Mouse (Mus musculus) lung, adult 18-20 months (tissue): Measurements from ENCODE around the gene Mymk.

ENCODE experiments used
- DNase-seq, 2 experiments: peaks; one replicate each; pipeline ENCODE4 v3.0.0; 2022; ENCODE audit warnings: mixed read lengths in 2 of 2

Mymk gene

DNA sequence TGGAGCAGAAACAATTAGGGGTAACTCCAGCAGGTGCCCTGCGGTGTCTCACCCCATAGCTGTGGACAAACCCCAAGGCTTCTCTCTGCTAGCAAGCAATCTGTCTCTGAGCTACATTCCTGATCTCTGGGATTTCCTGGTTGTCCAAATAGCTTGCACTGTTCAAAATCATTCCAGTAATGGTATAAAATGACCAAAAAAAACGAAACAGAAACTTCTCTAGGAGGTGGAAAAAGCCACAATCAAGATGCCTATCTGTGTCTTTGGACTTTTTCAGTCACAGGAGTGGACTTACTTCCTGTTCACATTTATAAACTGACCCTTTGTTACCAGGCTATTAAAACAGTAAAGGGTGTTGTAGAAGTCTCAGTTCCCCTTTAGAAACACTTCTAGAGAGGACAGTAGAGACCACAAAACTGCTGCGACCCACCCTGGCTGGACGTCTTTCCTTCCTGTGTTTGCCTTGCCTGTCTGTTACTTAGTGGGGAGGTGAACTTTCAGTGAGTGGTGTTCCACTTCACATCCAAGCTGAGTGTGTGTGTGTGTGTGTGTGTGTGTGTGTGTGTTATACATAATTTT is 43.5 kb downstream of the Mymk start:
- peak in 1 of 2 experiments; percentile 36 for DNase-seq

DNA sequence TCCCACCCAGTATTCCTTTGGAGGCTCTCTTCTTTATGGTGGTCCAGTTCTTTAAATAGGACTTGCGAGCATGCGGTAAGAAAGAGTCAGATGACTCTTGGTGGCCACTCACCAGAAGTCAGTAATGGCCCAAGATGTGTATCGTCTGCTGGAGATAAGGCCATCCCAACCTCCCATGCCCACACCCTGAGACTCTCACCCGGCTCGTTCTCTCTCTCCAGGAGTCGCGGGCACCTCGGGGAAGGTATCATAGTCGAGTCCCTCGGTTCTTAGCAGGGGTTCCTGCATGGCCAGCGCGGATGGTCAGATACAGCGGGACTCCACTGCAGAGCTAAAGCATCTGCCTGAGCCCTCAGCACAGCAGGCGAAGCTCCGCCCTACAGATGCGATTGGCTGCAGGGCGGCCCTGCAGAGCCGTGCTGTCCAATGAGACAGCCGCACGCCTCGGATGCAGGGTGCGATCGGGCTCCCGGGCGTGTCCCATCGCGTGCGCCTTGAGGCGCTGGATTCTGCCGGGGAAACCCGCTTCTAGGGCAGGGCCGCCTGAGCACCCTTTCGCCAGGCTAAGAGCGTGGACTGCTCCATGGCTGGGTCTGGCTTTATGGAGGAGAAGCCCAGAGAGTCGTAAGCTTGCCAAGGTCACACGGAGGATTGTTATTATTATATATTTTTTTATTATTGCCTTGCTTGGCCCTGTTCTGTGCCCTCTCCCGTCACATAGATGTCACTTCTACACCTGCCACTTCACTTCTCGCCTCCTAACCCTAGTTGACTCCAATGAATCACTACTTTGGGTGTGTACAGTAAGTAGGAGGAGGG is 44.2 kb downstream of the Mymk start, which contains the start of gene Slc2a6:
Gene Slc2a6, minus strand, starts transcription at position 381 of the 819 bp plus-strand sequence.
- peak; percentile 88 to 90 for DNase-seq

GRCm38 (mm10) chr2:27026857-27027617 is 44.9 kb downstream of the Mymk start:
- DNase-seq = no peak

DNA sequence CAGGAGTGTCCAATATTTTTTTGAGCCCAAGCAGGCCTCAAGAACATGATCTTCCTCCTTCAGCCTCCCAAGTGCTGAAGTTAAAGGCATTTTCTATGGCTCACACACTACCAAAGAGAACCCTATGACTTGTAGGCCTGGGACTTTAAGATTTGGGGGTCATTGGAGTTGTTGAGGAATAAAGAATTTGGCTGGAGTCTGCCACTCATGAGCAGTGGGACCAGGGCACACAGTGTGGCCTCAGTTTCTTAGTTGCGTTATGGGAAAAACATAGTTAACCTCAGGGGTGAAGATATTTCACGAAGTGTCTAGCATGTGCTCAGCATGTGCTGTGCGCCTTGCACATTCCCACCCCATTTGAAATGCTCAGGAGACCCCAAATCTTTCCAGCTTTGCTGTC is 45.6 kb downstream of the Mymk start:
- no peak for DNase-seq

GRCm38 (mm10) chr2:27025545-27025944 is 46.4 kb downstream of the Mymk start:
- DNase-seq = peak in 1 of 2 experiments; percentile 42

- DNase-seq = no peak
These were observed 47.8 kb downstream of the Mymk start for GRCm38 (mm10) chr2:27024136-27024535.

DNA sequence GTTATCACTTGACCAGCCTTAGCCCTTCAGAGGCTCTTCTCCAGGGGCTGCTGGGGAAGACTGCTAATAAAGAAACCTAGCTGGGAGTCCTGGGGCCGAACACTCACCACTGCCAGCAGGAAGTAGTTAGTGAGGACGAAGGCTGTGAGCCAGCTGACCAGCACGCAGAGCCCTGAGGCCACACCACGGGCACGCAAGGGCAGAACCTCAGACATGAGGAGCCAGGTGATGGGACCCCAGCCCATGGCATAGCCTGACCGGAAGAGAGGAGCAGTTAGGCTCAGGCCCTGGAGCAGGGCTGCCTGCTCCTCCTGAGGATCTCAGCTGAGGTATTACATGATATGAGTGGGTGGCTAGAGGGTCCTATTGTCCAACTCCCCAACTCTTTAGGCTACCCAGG is 49.4 kb downstream of the Mymk start:
- no peak for DNase-seq

DNA sequence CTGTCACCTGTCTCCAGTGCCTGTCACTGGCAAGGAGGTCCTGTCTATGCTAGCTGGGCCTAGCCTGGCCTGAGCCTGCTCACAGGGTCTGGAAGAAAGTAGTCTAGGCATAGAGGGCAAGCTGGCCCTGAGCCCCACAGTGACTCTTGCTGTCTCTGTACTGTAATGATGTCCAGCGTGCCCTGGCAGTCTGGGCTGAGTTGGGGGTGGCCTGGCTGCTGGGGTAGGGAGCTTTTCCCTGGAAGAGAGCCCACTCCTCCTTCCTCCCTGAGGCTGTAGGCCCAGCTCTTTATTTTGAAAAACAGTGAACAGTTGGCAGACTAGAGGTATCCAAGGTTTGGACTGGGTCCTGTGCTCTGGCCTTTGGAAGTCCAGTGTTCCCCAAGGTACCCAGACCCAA is 50.9 kb downstream of the Mymk start:
- no peak for DNase-seq

GRCm38 (mm10) chr2:27019530-27019929 is 52.4 kb downstream of the Mymk start:
- DNase-seq = no peak

DNA sequence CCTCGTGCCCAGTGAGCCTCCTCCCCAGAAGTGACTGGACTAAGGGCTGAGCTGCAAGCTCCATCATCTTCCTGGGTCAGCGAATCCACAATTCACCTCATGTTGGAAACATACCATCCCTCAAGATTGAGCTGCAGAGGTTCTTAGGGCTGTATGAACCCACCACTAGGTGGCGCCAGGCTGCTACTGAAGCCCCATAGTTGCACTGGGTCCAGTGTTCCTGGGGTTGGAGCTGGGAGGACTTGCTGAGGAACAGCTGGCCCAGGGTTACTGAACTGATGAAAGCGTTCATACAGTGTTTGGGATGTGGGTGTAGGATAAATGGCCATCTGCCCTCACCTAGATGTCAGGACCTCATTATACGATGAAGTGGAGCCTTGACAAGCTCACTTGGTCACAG is 54.2 kb downstream of the Mymk start:
- DNase-seq = peak; percentile 53 to 69
